Mouse (Mus musculus): Measurements from ENCODE around the gene Tor1aip2. TPM values are rescaled to one million over a fixed set of nuclear protein-coding genes. Genes with fewer than 3 reads are reported as not detected.

Tor1aip2 gene
- total RNA-seq, 2 experiments from 2014 or later: 65.9 to 66.6 TPM

GRCm38 (mm10) chr1:156111728-156112127 lies 76.5 kb downstream of the Tor1aip2 start:
- DNase-seq: no peak

GRCm38 (mm10) chr1:156112142-156112541 lies 76.9 kb downstream of the Tor1aip2 start:
- no peak for DNase-seq

- DNase-seq: no peak
These were observed 78.8 kb downstream of the Tor1aip2 start for GRCm38 (mm10) chr1:156113884-156114499.

GRCm38 (mm10) chr1:156116770-156117169 lies 81.6 kb downstream of the Tor1aip2 start:
- no peak for DNase-seq

Other genes starting within 250 kb of the Tor1aip2 start
- gene Qsox1, start 222.5 kb upstream of the Tor1aip2 start, total RNA-seq (2021): 10 to 100 TPM; 76.5 to 77.4 TPM
- 10 to 100 TPM; 35.4 to 37.7 TPM for gene Cep350, start 62.1 kb upstream of the Tor1aip2 start, total RNA-seq (2021)
- 10 to 100 TPM; 55.1 to 56.3 TPM for gene Tor1aip1, start 1.1 kb downstream of the Tor1aip2 start, total RNA-seq (2021)
- under 1 TPM; 0.81 to 0.88 TPM for gene Fam163a, start 169.6 kb downstream of the Tor1aip2 start, total RNA-seq (2021)

Data from heart, postnatal 4 days (tissue).